Mouse (Mus musculus): ENCODE results near the gene Olfr974.
"Not testable (repeated sequence)": the region's sequence is repeated elsewhere in the genome, so short reads cannot be mapped to it uniquely, and the experiment has no call there.

Olfr974 gene

DNA sequence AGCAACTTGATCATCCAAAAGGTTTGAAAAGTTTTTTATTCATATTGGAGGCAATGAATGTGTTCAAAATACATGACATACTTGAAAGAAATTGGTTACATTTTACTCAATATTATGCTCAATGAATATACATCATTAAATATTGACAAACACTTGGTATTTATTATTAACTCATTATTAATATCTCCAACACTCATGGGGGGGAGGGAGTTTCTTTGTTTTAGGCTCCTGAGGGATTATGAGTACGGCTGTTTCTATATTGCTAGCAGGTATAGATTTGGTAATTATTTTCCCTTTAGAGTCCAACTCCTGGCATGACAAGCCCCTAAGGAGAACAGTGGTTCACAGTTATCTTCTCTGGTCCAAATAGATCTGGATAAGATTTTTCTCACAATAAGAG lies at the start of gene Olfr974:
Gene Olfr974 (plus strand): TSS at position 301 of the 400 bp plus-strand sequence.
- DNase-seq (ENCODE audit: low read depth, low spot score): no peak

DNA sequence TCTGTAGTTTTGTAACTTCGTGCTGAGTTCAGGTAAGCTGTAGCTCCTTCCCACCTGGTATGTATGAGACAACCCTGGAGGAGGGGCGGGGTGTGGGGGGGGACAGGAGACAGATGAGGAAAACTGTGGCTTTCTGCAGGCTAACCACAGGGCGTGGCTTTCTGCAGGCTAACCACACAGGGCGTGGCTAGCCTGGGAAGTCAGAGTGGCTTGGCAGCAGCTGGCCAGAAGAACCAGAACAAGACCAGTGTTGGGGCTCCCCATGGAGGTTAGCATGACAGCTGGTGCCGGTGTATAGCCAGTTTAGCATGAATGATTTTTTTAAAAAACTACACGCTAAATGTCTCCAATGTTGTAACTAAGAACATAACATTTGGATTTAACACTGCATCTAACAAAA lies 32.2 kb upstream of the Olfr974 start:
- DNase-seq (ENCODE audit: low read depth, low spot score): no peak

DNA sequence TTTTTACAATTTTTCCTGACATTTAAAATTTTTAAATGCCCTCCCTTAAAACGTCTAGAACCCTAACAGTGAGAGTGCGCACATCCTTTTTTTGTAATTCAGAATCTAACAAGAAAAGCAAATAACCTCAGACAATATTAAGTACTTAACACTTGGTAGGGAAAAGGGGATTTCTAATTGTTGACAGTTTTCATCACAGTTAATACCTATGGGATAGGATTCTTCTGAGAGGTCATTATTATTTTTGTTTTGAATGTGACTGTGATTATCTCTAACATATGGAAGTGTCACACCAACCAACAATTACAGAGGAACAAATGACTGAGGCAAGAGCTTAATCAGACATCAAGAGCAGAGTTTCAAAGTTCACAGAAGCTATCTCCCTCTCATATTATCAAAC lies 30.3 kb upstream of the Olfr974 start, which contains the start of gene Olfr229:
Gene Olfr229 (plus strand): TSS at position 301 of the 400 bp plus-strand sequence.
- no peak for DNase-seq (ENCODE audit: low read depth, low spot score)

DNA sequence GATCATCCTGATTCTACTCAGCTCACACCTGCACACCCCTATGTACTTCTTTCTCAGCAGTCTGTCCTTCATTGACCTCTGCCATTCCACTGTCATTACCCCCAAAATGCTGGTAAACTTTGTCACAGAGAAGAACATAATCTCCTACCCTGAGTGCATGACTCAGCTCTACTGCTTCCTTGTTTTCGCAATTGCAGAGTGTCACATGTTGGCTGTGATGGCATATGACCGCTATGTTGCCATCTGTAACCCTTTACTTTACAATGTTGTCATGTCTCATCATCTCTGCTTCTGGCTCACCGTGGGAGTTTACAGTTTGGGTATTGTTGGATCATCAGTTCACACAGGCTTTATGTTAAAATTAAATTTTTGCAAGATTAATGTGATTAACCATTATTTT lies 27.4 kb upstream of the Olfr974 start:
- DNase-seq (ENCODE audit: low read depth, low spot score): no peak

DNA sequence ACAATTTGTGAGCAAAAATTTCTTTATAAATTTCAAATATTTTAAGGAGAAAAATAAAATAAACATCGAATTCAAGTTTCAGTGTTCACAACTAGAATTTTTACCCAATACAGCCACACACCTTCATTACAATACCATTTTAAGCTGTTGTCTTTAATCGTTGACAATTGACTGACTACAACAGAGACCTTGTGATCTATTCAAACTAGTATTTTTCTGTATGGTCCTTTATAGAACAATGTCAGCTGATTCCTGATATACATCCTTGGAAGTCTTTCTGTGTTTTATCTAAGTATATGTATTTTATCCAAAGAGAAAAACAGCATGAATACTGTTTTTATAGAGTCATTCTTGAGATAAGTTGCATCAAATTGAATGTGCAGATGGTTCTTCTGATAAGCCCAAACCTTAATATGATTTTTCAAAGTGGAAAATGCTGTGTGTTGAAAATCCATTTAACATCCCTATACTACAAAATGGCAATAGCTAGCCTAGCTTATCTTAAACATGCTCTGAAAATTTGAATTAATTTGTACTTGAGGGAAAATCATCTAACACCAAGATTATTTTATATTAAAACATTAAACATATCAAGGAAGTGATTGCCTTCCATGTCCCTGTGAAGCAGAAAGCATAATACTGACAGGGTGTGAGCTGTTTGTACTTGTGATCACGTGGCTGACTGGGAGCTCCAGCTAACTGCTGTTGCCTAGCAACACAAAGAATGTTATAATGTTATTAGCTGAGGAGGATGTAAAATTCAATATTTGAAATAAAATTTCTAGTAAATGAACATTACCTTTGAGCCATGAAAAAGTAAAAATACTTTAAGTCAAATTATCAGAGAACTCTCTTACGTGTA lies 9.1 kb upstream of the Olfr974 start:
- DNase-seq (ENCODE audit: low read depth, low spot score): not testable (repeated sequence)

DNA sequence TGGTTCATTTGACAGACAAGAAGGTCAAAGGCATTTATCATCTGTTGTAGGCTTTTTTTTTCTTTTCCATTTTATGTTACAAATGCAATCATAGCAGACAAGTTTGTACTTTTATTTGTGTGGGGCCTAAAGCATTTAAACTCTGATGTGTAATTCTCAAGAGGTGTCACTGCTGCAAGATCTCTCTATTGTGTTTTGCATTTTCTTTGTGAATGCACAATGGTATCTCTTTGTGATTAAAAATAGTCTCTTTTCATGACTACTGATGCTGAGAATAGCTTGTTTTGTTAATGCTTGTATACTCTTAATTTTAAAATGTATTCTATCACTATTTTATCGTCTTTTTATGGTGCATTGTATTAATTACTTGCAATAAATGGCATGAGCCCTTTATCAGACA lies 8.5 kb upstream of the Olfr974 start:
- not testable (repeated sequence) for DNase-seq (ENCODE audit: low read depth, low spot score)

DNA sequence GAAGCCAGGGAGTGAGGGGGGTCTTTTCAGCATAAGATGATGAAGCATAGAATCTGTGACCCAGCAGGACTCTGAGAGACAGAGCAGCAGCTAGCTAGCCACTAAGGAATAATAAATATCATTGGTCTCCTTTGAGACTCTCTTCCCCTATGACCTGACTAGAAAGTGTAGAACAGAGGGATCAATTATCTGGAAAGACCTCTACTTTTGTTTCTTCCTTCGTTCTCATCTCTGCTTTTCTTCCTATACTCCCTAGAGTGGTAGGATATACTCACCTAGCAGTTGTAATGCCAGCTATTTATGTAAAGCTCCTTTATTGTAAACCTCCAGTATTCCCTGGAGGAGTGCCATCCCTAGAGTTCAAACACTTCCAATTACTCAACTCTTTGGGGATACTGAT lies 14.6 kb downstream of the Olfr974 start, which contains the start of gene Olfr975:
Gene Olfr975 (minus strand): TSS at position 101 of the 400 bp plus-strand sequence.
- DNase-seq (ENCODE audit: low read depth, low spot score): no peak

DNA sequence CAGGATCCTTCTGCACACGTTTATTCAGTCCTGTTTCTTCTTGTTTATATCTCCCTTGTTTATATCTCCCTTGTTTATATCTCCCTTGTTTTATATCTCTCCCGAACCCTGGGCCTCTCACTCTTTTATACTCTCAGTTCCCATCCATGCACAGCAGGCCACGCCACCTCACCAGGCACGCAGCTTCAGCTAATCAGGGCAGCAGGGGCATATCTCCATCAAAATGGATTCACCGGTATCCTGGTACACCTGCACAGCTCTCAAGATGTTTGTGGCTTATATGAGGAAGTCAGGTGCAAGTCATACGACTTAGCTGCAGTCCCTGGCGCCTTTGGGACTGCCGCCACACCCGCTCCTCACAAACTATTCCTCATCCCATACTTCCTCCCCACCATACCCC lies 23.7 kb downstream of the Olfr974 start, which contains the start of gene Olfr976:
Gene Olfr976 (minus strand): TSS at position 101 of the 400 bp plus-strand sequence.
- DNase-seq (ENCODE audit: low read depth, low spot score): not testable (repeated sequence)

DNA sequence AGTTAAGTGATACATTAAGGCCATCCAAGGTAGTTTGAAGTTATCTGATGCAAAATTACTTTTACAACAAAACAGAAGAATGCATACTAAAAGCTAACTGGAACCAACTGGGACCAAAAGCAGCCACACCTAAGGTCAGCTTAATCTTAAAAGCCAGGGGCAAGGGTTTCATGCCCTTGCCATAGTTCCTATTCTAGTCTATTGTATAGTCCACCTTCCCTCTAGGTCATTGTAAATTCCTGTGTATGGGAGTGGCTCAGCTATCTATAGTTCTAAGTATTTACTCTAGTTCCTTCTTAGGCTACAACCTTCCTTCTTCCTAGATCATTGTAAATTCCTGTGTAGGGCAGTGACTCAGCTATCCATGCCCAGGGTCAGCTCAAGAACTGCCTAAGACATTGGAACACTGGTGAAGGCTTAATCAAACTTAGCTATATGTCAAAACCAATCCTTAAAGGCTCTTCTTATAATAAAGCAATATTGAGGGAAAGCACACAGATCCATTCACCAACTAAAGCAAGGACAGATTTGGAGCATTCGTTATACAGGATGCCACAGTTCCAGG lies 39.4 kb downstream of the Olfr974 start:
- not testable (repeated sequence) for DNase-seq (ENCODE audit: low read depth, low spot score)

DNA sequence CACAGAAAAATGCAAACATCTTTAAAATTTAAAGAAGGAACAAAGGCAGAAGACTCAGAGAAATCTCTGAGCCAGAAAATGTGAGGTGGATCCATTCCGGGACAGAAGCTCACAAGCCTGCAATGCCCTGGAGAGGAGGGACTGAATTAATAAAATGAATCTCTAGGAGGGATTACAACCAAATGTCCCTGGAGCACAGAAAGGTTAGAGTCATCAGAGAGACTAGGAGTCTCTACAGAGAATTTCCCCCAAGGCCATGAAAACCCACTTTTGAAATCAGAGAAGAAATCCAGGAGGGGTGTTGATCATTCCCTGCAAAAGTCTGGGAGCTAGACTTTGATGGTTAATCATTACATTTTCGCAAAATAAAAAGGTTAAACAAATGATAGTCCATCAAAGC lies 54.5 kb downstream of the Olfr974 start, which contains the start of gene Olfr978:
Gene Olfr978 (plus strand): TSS at position 301 of the 400 bp plus-strand sequence.
- DNase-seq (ENCODE audit: low read depth, low spot score): no peak
